ENCODE assay signal across 18 mouse cellular contexts in the genomic region with DNA sequence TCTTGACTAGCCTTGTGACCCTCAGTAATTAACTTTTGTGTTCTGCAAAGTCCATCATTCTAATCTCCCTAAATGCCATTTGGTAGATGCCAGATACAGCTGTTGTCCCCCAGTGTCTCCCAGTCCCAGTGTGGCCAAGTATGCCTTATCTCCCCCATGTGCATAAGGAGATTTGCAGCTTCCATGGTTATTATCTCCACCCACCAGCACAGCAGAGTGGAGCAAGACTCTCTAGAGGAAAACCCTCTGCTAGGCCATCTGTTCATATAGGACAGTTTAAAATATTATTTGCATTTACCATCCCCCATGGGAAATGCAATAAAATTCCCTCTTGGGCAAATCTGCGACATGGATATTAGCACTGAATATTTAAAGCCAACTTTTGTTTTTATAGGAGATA.
DNase-seq lines count a peak whose midpoint lies in the region; ATAC-seq lines count a peak whose summit lies in the region.
"Had no signal": no experiment of that assay in that cellular context is flagged by ENCODE, and none has a peak within 500 bp of the region (broad histone marks: within the 10 kb centered on the region; RNA-seq: fewer than 3 reads in every experiment).

No protein-coding gene starts in this region.

- no peak overlapping the region for H3K4me3 ChIP-seq in hindbrain, embryonic 11.5 days (ENCODE audit: low read depth, low read length)
- H3K4me3 ChIP-seq in hindbrain, embryonic 14.5 days (replicated peaks; ENCODE audit: low read length) = no peak overlapping the region
- H3K4me3 ChIP-seq in neural tube, embryonic 11.5 days (ENCODE audit: low read depth, low read length) = no peak overlapping the region
- H3K4me3 ChIP-seq in embryonic facial prominence, embryonic 15.5 days (replicated peaks) = no peak overlapping the region
- H3K4me3 ChIP-seq: heart, embryonic 10.5 days; intestine, embryonic 15.5 days; kidney, embryonic 15.5 days; limb, embryonic 10.5 days had no signal

- peak; percentile 89 for ATAC-seq in hindbrain, embryonic 11.5 days (ENCODE audit: low FRiP score)
- ATAC-seq in hindbrain, embryonic 14.5 days (ENCODE audit: low FRiP score) = no peak
- ATAC-seq in neural tube, embryonic 11.5 days (ENCODE audit: insufficient read depth, low FRiP score, low TSS enrichment) = peak; percentile 72
- peak; percentile 69; the same call in 1 of the 2 replicates for ATAC-seq in embryonic facial prominence, embryonic 15.5 days (ENCODE audit: insufficient number of reproducible peaks, low FRiP score, low TSS enrichment, low read depth)
- ATAC-seq: CD4-positive, CD25-positive, alpha-beta regulatory T cell, adult 4 months; intestine, embryonic 15.5 days had no signal

- no peak overlapping the region for H3K9ac ChIP-seq in hindbrain, embryonic 11.5 days (ENCODE audit: low read depth, low read length)
- H3K9ac ChIP-seq in hindbrain, embryonic 14.5 days = no peak overlapping the region
- no peak overlapping the region for H3K9ac ChIP-seq in neural tube, embryonic 11.5 days (ENCODE audit: low read length)
- H3K9ac ChIP-seq in embryonic facial prominence, embryonic 15.5 days = no peak overlapping the region
- H3K9ac ChIP-seq: intestine, embryonic 15.5 days; kidney, embryonic 15.5 days had no signal

- no peak overlapping the region for H3K4me2 ChIP-seq in hindbrain, embryonic 11.5 days (replicated peaks; ENCODE audit: low read depth, low read length)
- H3K4me2 ChIP-seq in hindbrain, embryonic 14.5 days (replicated peaks) = no peak overlapping the region
- H3K4me2 ChIP-seq in neural tube, embryonic 11.5 days (ENCODE audit: low read depth) = no peak overlapping the region
- no peak overlapping the region for H3K4me2 ChIP-seq in embryonic facial prominence, embryonic 15.5 days (replicated peaks)
- H3K4me2 ChIP-seq: intestine, embryonic 15.5 days; kidney, embryonic 15.5 days had no signal

- H3K36me3 ChIP-seq in hindbrain, embryonic 11.5 days (ENCODE audit: control insufficient read depth, insufficient read depth, low read length) = no peaks in the 10 kb centered on the region
- no peaks in the 10 kb centered on the region for H3K36me3 ChIP-seq in hindbrain, embryonic 14.5 days (replicated peaks; ENCODE audit: control insufficient read depth, insufficient read depth)
- H3K36me3 ChIP-seq in neural tube, embryonic 11.5 days (ENCODE audit: control insufficient read depth, insufficient read depth, low read length) = no peaks in the 10 kb centered on the region
- no peaks in the 10 kb centered on the region for H3K36me3 ChIP-seq in embryonic facial prominence, embryonic 15.5 days
- H3K36me3 ChIP-seq: heart, embryonic 10.5 days; intestine, embryonic 15.5 days; kidney, embryonic 15.5 days; limb, embryonic 10.5 days had no signal

- H3K4me1 ChIP-seq in hindbrain, embryonic 11.5 days (replicated peaks; ENCODE audit: control insufficient read depth, insufficient read depth, low read length) = no peaks in the 10 kb centered on the region
- 0 out of 2 replicates have a peak, but pooled peaks cover 3% of the 10 kb centered on the region for H3K4me1 ChIP-seq in hindbrain, embryonic 14.5 days (replicated peaks; ENCODE audit: control insufficient read depth, insufficient read depth, low read length)
- peaks cover 3% of the 10 kb centered on the region; the same call in 1 of the 2 replicates for H3K4me1 ChIP-seq in neural tube, embryonic 11.5 days (ENCODE audit: control insufficient read depth, insufficient read depth, low read length)
- H3K4me1 ChIP-seq in embryonic facial prominence, embryonic 15.5 days = no peaks in the 10 kb centered on the region
- H3K4me1 ChIP-seq: heart, embryonic 10.5 days; intestine, embryonic 15.5 days; kidney, embryonic 15.5 days; limb, embryonic 10.5 days had no signal

- H3K27me3 ChIP-seq in hindbrain, embryonic 11.5 days (ENCODE audit: control insufficient read depth, insufficient read depth, low read length) = no peaks in the 10 kb centered on the region
- H3K27me3 ChIP-seq in hindbrain, embryonic 14.5 days (ENCODE audit: control insufficient read depth, insufficient read depth, low read length) = no peaks in the 10 kb centered on the region
- no peaks in the 10 kb centered on the region for H3K27me3 ChIP-seq in neural tube, embryonic 11.5 days (ENCODE audit: control insufficient read depth, insufficient read depth, low read length)
- no peaks in the 10 kb centered on the region for H3K27me3 ChIP-seq in embryonic facial prominence, embryonic 15.5 days
- H3K27me3 ChIP-seq: intestine, embryonic 15.5 days; kidney, embryonic 15.5 days had no signal

- 37% methylated on average over 1 of the region's 1 CpGs for WGBS in hindbrain, embryonic 11.5 days
- WGBS in hindbrain, embryonic 14.5 days = 33% methylated on average over 1 of the region's 1 CpGs
- WGBS in neural tube, embryonic 11.5 days = 57% methylated on average over 1 of the region's 1 CpGs
- WGBS in embryonic facial prominence, embryonic 15.5 days = 68% methylated on average over 1 of the region's 1 CpGs

- peak; percentile 21 for DNase-seq in hindbrain, embryonic 11.5 days (ENCODE audit: low spot score)
- no peak for DNase-seq in hindbrain, embryonic 14.5 days (ENCODE audit: low spot score)
- DNase-seq in neural tube, embryonic 11.5 days (ENCODE audit: low spot score) = peak; percentile 19
- DNase-seq in neural tube, embryonic 10.5 days (ENCODE audit: extremely low spot score, low spot score) = no peak
- peak; percentile 53 for DNase-seq in retina, embryonic 14.5 days (ENCODE audit: low spot score)
- DNase-seq in adrenal gland, adult 2 months = no peak
- DNase-seq in heart, adult 18-20 months = no peak
- DNase-seq: cerebellum, adult 2 months; gastrocnemius, postnatal 14 days; lung, adult 2 months; lung, postnatal 4 days; right cerebral cortex, postnatal 4 days had no signal

- H3K9me3 ChIP-seq in hindbrain, embryonic 11.5 days (ENCODE audit: control insufficient read depth, low read length) = no peaks in the 10 kb centered on the region
- no peaks in the 10 kb centered on the region for H3K9me3 ChIP-seq in hindbrain, embryonic 14.5 days (ENCODE audit: control insufficient read depth, low read length)
- H3K9me3 ChIP-seq in neural tube, embryonic 11.5 days (ENCODE audit: control insufficient read depth, low read length) = no peaks in the 10 kb centered on the region
- no peaks in the 10 kb centered on the region for H3K9me3 ChIP-seq in embryonic facial prominence, embryonic 15.5 days (replicated peaks)
- H3K9me3 ChIP-seq: heart, embryonic 10.5 days; intestine, embryonic 15.5 days; kidney, embryonic 15.5 days; limb, embryonic 10.5 days had no signal

- no peak overlapping the region for H3K27ac ChIP-seq in hindbrain, embryonic 11.5 days (ENCODE audit: low read depth, low read length)
- H3K27ac ChIP-seq in hindbrain, embryonic 14.5 days = no peak overlapping the region
- H3K27ac ChIP-seq in neural tube, embryonic 11.5 days (ENCODE audit: low read depth, low read length) = no peak overlapping the region
- no peak overlapping the region for H3K27ac ChIP-seq in embryonic facial prominence, embryonic 15.5 days (replicated peaks)
- H3K27ac ChIP-seq: heart, embryonic 10.5 days; intestine, embryonic 15.5 days; kidney, embryonic 15.5 days; limb, embryonic 10.5 days had no signal

Comparison
In these comparisons a context has a peak if more than half of its experiments do, and no peak if none do; other contexts are left out.
1. DNase-seq: peak in hindbrain, embryonic 11.5 days (single experiment), neural tube, embryonic 11.5 days (single experiment) and retina, embryonic 14.5 days (single experiment); none in hindbrain, embryonic 14.5 days (single experiment), neural tube, embryonic 10.5 days (single experiment), adrenal gland, adult 2 months (single experiment) and heart, adult 18-20 months (0 of 2).